25 mouse cellular contexts compared by ENCODE assay signal in the genomic region with DNA sequence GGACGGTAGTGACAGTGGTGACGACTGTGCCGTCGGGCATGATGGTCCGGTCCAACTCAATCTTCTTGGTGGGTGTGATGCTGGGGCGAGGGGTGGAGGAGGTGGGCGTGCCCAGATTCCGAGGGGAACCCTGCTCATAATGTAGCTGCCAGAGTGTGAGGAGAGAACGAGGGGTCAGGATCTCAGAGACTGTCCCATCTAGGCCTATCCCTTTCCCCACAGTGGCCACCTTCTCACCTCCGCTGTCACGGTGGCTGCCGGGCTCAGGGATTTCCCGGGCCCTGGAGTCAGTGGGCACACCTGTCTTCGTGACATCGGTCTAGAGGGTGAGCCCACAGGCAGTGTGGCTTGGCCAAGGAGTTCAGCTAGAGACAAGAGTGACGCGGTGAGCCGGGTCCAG. TPM values are rescaled to one million over a fixed set of nuclear protein-coding genes. Genes with fewer than 3 reads are reported as not detected.
"Had no signal": no experiment of that assay in that cellular context is flagged by ENCODE, and none has a peak within 500 bp of the region (broad histone marks: within the 10 kb centered on the region; RNA-seq: fewer than 3 reads in every experiment).

No protein-coding gene starts in this region.

- H3K9ac ChIP-seq: hindbrain, embryonic 12.5 days; intestine, embryonic 15.5 days; limb, embryonic 13.5 days; limb, embryonic 15.5 days; liver, embryonic 12.5 days; liver, embryonic 14.5 days had no signal

- H3K27me3 ChIP-seq: intestine, embryonic 15.5 days; limb, embryonic 15.5 days; liver, embryonic 12.5 days had no signal

- DNase-seq: gastrocnemius, adult 2 months; gastrocnemius, postnatal 10 days; gastrocnemius, postnatal 25 days; heart, adult 2 months; heart, postnatal 10 days; heart, postnatal 4 days; kidney, adult 18-20 months; kidney, adult 8-10 months; kidney, postnatal 10 days; kidney, postnatal 25 days; kidney, postnatal 4 days; layer of hippocampus, adult 9-11 months had no signal

- ATAC-seq: hindbrain, embryonic 16.5 days; inflammation-experienced regulatory T-cells, adult 6 months; intestine, embryonic 15.5 days; intestine, postnatal 0 days; liver, embryonic 12.5 days had no signal

- H3K4me2 ChIP-seq: heart, embryonic 11.5 days; hindbrain, embryonic 12.5 days; intestine, embryonic 15.5 days; limb, embryonic 13.5 days; limb, embryonic 15.5 days; liver, embryonic 12.5 days had no signal

- H3K9me3 ChIP-seq: hindbrain, embryonic 10.5 days; hindbrain, embryonic 12.5 days; intestine, embryonic 15.5 days; limb, embryonic 13.5 days; limb, embryonic 15.5 days; liver, embryonic 12.5 days had no signal

- H3K27ac ChIP-seq: gastrocnemius, adult 2 months; heart, adult 2 months; hindbrain, embryonic 10.5 days; hindbrain, embryonic 12.5 days; intestine, embryonic 15.5 days; limb, embryonic 13.5 days; limb, embryonic 15.5 days; liver, embryonic 12.5 days; liver, embryonic 14.5 days had no signal

- H3K4me3 ChIP-seq: gastrocnemius, adult 2 months; heart, adult 2 months; hindbrain, embryonic 10.5 days; hindbrain, embryonic 12.5 days; intestine, embryonic 15.5 days; left cerebral cortex, adult 2 months; limb, embryonic 13.5 days; limb, embryonic 15.5 days; liver, embryonic 12.5 days had no signal

RNA-seq across cellular contexts. Expression of gene Abcg4, which starts 26.5 kb away (rescaled TPM):
- total RNA-seq: liver, adult 2 months had no signal
- polyA plus RNA-seq: inflammation-experienced regulatory T-cells, adult 6 months had no signal
